Mouse (Mus musculus) small intestine, adult 2 months (tissue): ENCODE results near the gene Prmt1.

ENCODE experiments used
- CTCF ChIP-seq: fragments of 200-500 bp; IDR thresholded peaks from 2 replicates; pipeline ENCODE4 v1.5.1; 2012; ENCODE audit warnings: low read depth, mild to moderate bottlenecking, control low read depth, inconsistent platforms, low read length, moderate library complexity, mixed read lengths; ENCODE audit not compliant: insufficient replicate concordance, insufficient read length; ENCODE audit errors: extremely low read depth
- POLR2A ChIP-seq: fragments of 200-500 bp; IDR thresholded peaks from 2 replicates; pipeline ENCODE4 v1.6.1; 2012; ENCODE audit warnings: low read depth, mild to moderate bottlenecking, control low read depth, inconsistent platforms, low read length, moderate library complexity

- no peak for TF ChIP-seq CTCF
- no peak for TF ChIP-seq POLR2A
Measured at GRCm38 (mm10) chr7:44960512-44960910, 25.9 kb downstream of the Prmt1 start.
